Mouse (Mus musculus) heart, embryonic 11.5 days (tissue): ENCODE results near the gene Ntf3. TPM values are rescaled to one million over a fixed set of nuclear protein-coding genes. Genes with fewer than 3 reads are reported as not detected.
A peak's percentile ranks its signal among the peaks of the same experiment; 100 is the strongest.

Experiments
- ATAC-seq: fragments of 200-750 bp; cut with Nextera tagmentation; replicated peaks from 2 replicates; pipeline ENCODE4 v1.8.0; 2017; ENCODE audit warnings: moderate library complexity; ENCODE audit not compliant: insufficient number of reproducible peaks, low FRiP score, low TSS enrichment
- H3K27ac ChIP-seq: fragments of 300-500 bp; sonication (generic); 2 replicates; pipeline ENCODE4 v1.5.1; 2014; ENCODE audit warnings: mild to moderate bottlenecking, low read depth, low read length
- H3K27me3 ChIP-seq: fragments of 300-500 bp; sonication (generic); 2 replicates; pipeline ENCODE4 v1.6.1; 2014; ENCODE audit warnings: mild to moderate bottlenecking, low read length, mixed read lengths; ENCODE audit not compliant: control insufficient read depth, insufficient read depth
- H3K36me3 ChIP-seq: fragments of 300-500 bp; sonication (generic); 2 replicates; pipeline ENCODE4 v1.6.1; 2014; ENCODE audit warnings: mild to moderate bottlenecking, low read length, moderate library complexity, mixed read lengths; ENCODE audit not compliant: control insufficient read depth, insufficient read depth
- H3K4me1 ChIP-seq: fragments of 300-500 bp; sonication (generic); 2 replicates; pipeline ENCODE4 v1.6.1; 2014; ENCODE audit warnings: low read length; ENCODE audit not compliant: control insufficient read depth, insufficient read depth
- H3K4me2 ChIP-seq: fragments of 300-500 bp; sonication (generic); 2 replicates; pipeline ENCODE4 v1.6.1; 2014; ENCODE audit warnings: mild to moderate bottlenecking, moderate library complexity
- H3K4me3 ChIP-seq: fragments of 300-500 bp; sonication (generic); 2 replicates; pipeline ENCODE4 v1.5.1; 2014; ENCODE audit warnings: low read depth, low read length
- H3K9ac ChIP-seq: fragments of 300-500 bp; sonication (generic); 2 replicates; pipeline ENCODE4 v1.6.1; 2014; ENCODE audit warnings: mild to moderate bottlenecking, low read depth, low read length, moderate library complexity
- H3K9me3 ChIP-seq: fragments of 300-500 bp; sonication (generic); replicated peaks from 2 replicates; pipeline ENCODE4 v1.6.1; 2016; ENCODE audit warnings: low read length; ENCODE audit not compliant: control insufficient read depth
- WGBS: fragments of 180-500 bp; shearing (Covaris S2); extraction: QIAGEN DNeasy Blood & Tissue Kit; methylation state at CpG from one replicate; pipeline ENCODE4 v1.1.7; 2014; ENCODE audit not compliant: insufficient replicate concordance; 5-methylcytosine and 5-hydroxymethylcytosine counted together
- polyA plus RNA-seq: library from polyadenylated mRNA; unstranded; fragments of >200 nt; fragmentation: Nextera tagmentation; extraction: Ambion mirVana; gene quantifications from 2 replicates; pipeline ENCODE4 v1.2.1, GENCODE M21; 2014

Gene Ntf3
- polyA plus RNA-seq, 1 experiment from 2014 or later: 8.6 TPM

GRCm38 (mm10) chr6:126154372-126154982 is 12.2 kb downstream of the Ntf3 start:
- no peaks in the 10 kb centered on the region for H3K9me3 ChIP-seq
- no peaks in the 10 kb centered on the region for H3K36me3 ChIP-seq
- WGBS: 22% methylated on average over 8 of the region's 8 CpGs
- H3K27ac ChIP-seq: no peak overlapping the region
- H3K4me1 ChIP-seq: peaks cover 4% of the 10 kb centered on the region; the same call in 1 of the 2 replicates
- no peaks in the 10 kb centered on the region for H3K27me3 ChIP-seq
- H3K4me2 ChIP-seq: no peak overlapping the region
- no peak overlapping the region for H3K4me3 ChIP-seq
- no peak for ATAC-seq
- no peak overlapping the region for H3K9ac ChIP-seq

GRCm38 (mm10) chr6:126153154-126153553 is 13.6 kb downstream of the Ntf3 start:
- Histone ChIP-seq H3K27me3 (no peaks in the 10 kb centered on the region), H3K36me3 (no peaks in the 10 kb centered on the region), H3K4me1 (peaks cover 4% of the 10 kb centered on the region; the same call in 1 of the 2 replicates), H3K27ac (no peak overlapping the region), H3K4me3 (no peak overlapping the region), H3K9me3 (no peaks in the 10 kb centered on the region), H3K4me2 (no peak overlapping the region), H3K9ac (no peak overlapping the region)
- WGBS: 66% methylated on average over 2 of the region's 2 CpGs
- ATAC-seq: no peak

- Histone ChIP-seq H3K4me3 (no peak overlapping the region), H3K9ac (no peak overlapping the region), H3K4me2 (no peak overlapping the region), H3K9me3 (no peaks in the 10 kb centered on the region), H3K27ac (no peak overlapping the region), H3K27me3 (no peaks in the 10 kb centered on the region), H3K36me3 (no peaks in the 10 kb centered on the region), H3K4me1 (peaks cover 38% of the 10 kb centered on the region)
- no peak for ATAC-seq
- WGBS: 64% methylated on average over 5 of the region's 5 CpGs
Observed at GRCm38 (mm10) chr6:126143659-126144058, 23.1 kb downstream of the Ntf3 start.

GRCm38 (mm10) chr6:126142741-126143140 is 24.0 kb downstream of the Ntf3 start:
- Histone ChIP-seq H3K4me3 (no peak overlapping the region), H3K4me2 (0 out of 2 replicates have a peak overlapping the region, but pooled peaks have one; percentile 47), H3K4me1 (peaks cover 38% of the 10 kb centered on the region), H3K9ac (no peak overlapping the region), H3K27me3 (no peaks in the 10 kb centered on the region), H3K36me3 (no peaks in the 10 kb centered on the region), H3K27ac (peak overlapping the region; percentile 37), H3K9me3 (no peaks in the 10 kb centered on the region)
- 44% methylated on average over 3 of the region's 3 CpGs for WGBS
- ATAC-seq: no peak

GRCm38 (mm10) chr6:126142021-126142554 is 24.6 kb downstream of the Ntf3 start:
- Histone ChIP-seq H3K4me1 (peaks cover 38% of the 10 kb centered on the region), H3K27me3 (no peaks in the 10 kb centered on the region; the same call in 1 of the 2 replicates), H3K27ac (peak overlapping the region; percentile 37), H3K9ac (no peak overlapping the region), H3K9me3 (no peaks in the 10 kb centered on the region), H3K36me3 (no peaks in the 10 kb centered on the region), H3K4me2 (peak overlapping the region; percentile 47), H3K4me3 (no peak overlapping the region)
- ATAC-seq: 0 out of 2 replicates have a peak, but pooled peaks have one; percentile 27
- WGBS: 26% methylated on average over 8 of the region's 8 CpGs

GRCm38 (mm10) chr6:126141472-126141871 is 25.2 kb downstream of the Ntf3 start:
- no peak overlapping the region for H3K9ac ChIP-seq
- ATAC-seq: peak; percentile 53; the same call in 1 of the 2 replicates
- no peaks in the 10 kb centered on the region for H3K9me3 ChIP-seq
- peak overlapping the region; percentile 37 for H3K27ac ChIP-seq
- peaks cover 38% of the 10 kb centered on the region for H3K4me1 ChIP-seq
- H3K4me2 ChIP-seq: peak overlapping the region; percentile 47
- no peaks in the 10 kb centered on the region for H3K36me3 ChIP-seq
- H3K27me3 ChIP-seq: no peaks in the 10 kb centered on the region; the same call in 1 of the 2 replicates
- no peak overlapping the region for H3K4me3 ChIP-seq
- WGBS: 23% methylated on average over 13 of the region's 13 CpGs

GRCm38 (mm10) chr6:126140961-126141360 is 25.7 kb downstream of the Ntf3 start:
- Histone ChIP-seq H3K27ac (peak overlapping the region; percentile 37; the same call in 1 of the 2 replicates), H3K27me3 (no peaks in the 10 kb centered on the region; the same call in 1 of the 2 replicates), H3K9me3 (no peaks in the 10 kb centered on the region), H3K4me3 (no peak overlapping the region), H3K9ac (no peak overlapping the region), H3K36me3 (no peaks in the 10 kb centered on the region), H3K4me2 (peak overlapping the region; percentile 47), H3K4me1 (peaks cover 38% of the 10 kb centered on the region)
- 42% methylated on average over 6 of the region's 6 CpGs for WGBS
- 0 out of 2 replicates have a peak, but pooled peaks have one; percentile 27 for ATAC-seq

GRCm38 (mm10) chr6:126140416-126140815 is 26.3 kb downstream of the Ntf3 start:
- Histone ChIP-seq H3K4me1 (peaks cover 38% of the 10 kb centered on the region), H3K27me3 (no peaks in the 10 kb centered on the region; the same call in 1 of the 2 replicates), H3K27ac (no peak overlapping the region), H3K9me3 (no peaks in the 10 kb centered on the region), H3K4me2 (peak overlapping the region; percentile 6; the same call in 1 of the 2 replicates), H3K4me3 (no peak overlapping the region), H3K9ac (no peak overlapping the region), H3K36me3 (no peaks in the 10 kb centered on the region)
- ATAC-seq: no peak
- WGBS: 35% methylated on average over 2 of the region's 2 CpGs
